15 mouse cellular contexts compared by ENCODE assay signal in the genomic region with DNA sequence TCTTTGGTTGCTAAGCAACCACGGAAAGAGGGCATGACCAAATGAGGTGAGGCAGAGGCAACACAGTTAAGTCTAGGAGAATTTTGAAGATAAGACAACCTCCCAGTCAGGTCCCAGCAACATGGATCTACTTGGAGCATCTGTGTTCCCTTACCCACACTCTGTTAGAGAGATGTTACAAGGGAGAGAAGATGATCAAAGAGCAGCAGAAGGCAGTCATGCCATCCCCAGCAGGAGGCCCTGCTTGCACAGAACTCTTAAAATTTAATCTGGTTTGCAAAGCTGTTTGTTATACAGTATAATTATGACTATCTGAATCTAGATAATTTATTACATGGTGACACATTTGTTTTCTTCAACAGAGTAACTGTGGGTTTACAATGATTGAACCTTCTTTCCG. TPM values are rescaled to one million over a fixed set of nuclear protein-coding genes. Genes with fewer than 3 reads are reported as not detected.
"Had no signal": no experiment of that assay in that cellular context is flagged by ENCODE, and none has a peak within 500 bp of the region (broad histone marks: within the 10 kb centered on the region; RNA-seq: fewer than 3 reads in every experiment).

No protein-coding gene starts in this region.

- H3K4me3 ChIP-seq: limb, embryonic 13.5 days; midbrain, embryonic 13.5 days; myocyte; neural tube, embryonic 15.5 days had no signal

- ATAC-seq: midbrain, embryonic 13.5 days had no signal

- H3K27me3 ChIP-seq: limb, embryonic 13.5 days; midbrain, embryonic 13.5 days; neural tube, embryonic 15.5 days had no signal

- H3K36me3 ChIP-seq: limb, embryonic 13.5 days; midbrain, embryonic 13.5 days; neural tube, embryonic 15.5 days had no signal

- H3K27ac ChIP-seq: kidney, postnatal 0 days; limb, embryonic 13.5 days; liver, embryonic 14.5 days; midbrain, embryonic 13.5 days; neural tube, embryonic 15.5 days had no signal

- H3K4me1 ChIP-seq: limb, embryonic 13.5 days; midbrain, embryonic 13.5 days; neural tube, embryonic 15.5 days had no signal

- H3K9ac ChIP-seq: limb, embryonic 13.5 days; liver, embryonic 14.5 days; midbrain, embryonic 13.5 days; neural tube, embryonic 15.5 days had no signal

- H3K4me2 ChIP-seq: limb, embryonic 13.5 days; midbrain, embryonic 13.5 days; neural tube, embryonic 15.5 days had no signal

- DNase-seq: kidney, postnatal 36 days; left cerebral cortex, postnatal 4 days; lung, adult 18-20 months; right cerebral cortex, adult 18-20 months; right cerebral cortex, postnatal 25 days; thymus, postnatal 36 days had no signal

- H3K9me3 ChIP-seq: limb, embryonic 13.5 days; midbrain, embryonic 13.5 days; neural tube, embryonic 15.5 days had no signal

RNA-seq across cellular contexts. Expression of gene Synpr, which starts 18.2 kb away (rescaled TPM):
- total RNA-seq: liver, adult 2 months; megakaryocyte progenitor cell, adult 5-6 weeks had no signal
- polyA plus RNA-seq: liver, adult 2 months; small intestine, adult 2 months had no signal
